Mouse (Mus musculus) T-helper 2 cell (primary cell): ENCODE results near the gene Mctp2.

Source experiments
- in situ Hi-C: fragments of 300-600 bp; cut with MboI, MseI; formaldehyde crosslinking; loops from one replicate; pipeline ENCODE4 v1.15.1; 2025; ENCODE audit warnings: high pct_unique_total_duplicates

Mctp2 gene

GRCm38 (mm10) chr7:72306382-72306841 lies at the start of gene Mctp2:
TSS of gene Mctp2 (minus strand) at chr7:72306608.
- in situ Hi-C loops: loop anchor here (10.0 kb wide), 1 partner anchor 48 kb away; no protein-coding TSS in a partner anchor

GRCm38 (mm10) chr7:72345901-72346300 lies 39.5 kb upstream of the Mctp2 start:
- in situ Hi-C loops: loop anchor here (10.0 kb wide), 1 partner anchor 81 kb away; no protein-coding TSS in a partner anchor

GRCm38 (mm10) chr7:72343751-72344150 lies 37.3 kb upstream of the Mctp2 start:
- in situ Hi-C loops: loop anchor here (10.0 kb wide), 1 partner anchor 79 kb away; no protein-coding TSS in a partner anchor

- in situ Hi-C loops: loop anchor here (10.0 kb wide), 1 partner anchor 78 kb away; no protein-coding TSS in a partner anchor
Observed at GRCm38 (mm10) chr7:72342822-72343221, 36.4 kb upstream of the Mctp2 start.

- in situ Hi-C loops: no loop called here
Observed at GRCm38 (mm10) chr7:72325961-72326360, 19.6 kb upstream of the Mctp2 start.

GRCm38 (mm10) chr7:72320906-72321305 lies 14.5 kb upstream of the Mctp2 start:
- in situ Hi-C loops: no loop called here

DNA sequence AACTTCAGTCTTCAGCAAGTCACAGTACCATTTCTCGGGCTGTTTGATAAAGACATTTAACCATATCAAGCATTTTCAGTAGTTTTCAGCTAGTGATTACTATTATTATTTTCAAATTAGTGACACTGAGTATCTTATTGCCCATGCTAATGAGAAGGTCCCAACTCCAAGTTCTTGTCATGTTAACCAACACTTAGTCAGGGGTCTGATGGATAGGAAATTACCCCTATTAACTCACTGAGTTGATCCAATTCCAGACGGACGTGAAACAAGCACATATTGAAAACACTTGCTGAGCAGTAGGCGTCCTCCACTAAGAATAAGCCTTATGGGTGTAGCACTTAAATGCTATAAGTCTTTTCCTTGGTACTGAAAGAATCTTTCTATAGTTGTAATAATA lies 14.0 kb upstream of the Mctp2 start:
- in situ Hi-C loops: no loop called here

DNA sequence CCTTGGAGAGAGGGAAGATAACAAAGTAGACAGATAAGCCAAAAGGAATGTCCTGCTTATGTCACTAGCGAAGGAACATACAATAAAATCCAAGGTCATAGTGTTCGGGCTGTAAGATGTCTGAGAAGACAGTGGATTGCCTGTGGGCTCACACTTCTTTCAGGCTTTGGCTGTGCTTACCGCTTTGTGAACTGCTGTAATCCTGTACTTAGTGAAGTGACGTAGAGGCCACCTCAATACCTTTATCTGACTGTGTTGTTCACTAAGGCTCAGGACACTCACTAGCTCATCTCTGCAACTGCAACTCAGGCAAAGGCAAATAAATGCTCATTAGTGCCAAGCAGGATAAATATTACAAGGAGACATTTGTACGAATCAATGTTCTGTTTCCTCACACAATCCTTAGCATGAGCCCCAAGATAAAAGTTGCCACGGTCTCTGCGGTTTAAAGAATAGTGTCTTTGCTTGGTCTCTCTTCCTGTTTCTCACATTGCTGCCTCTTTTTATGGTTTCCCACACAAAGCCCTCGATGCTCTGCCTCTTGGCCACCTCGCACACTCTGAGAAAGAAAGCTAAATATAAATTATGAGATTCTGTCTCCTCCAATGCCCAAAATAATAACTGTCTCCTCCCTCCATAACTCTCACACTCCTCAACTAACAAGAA lies 8.1 kb upstream of the Mctp2 start:
- in situ Hi-C loops: no loop called here

DNA sequence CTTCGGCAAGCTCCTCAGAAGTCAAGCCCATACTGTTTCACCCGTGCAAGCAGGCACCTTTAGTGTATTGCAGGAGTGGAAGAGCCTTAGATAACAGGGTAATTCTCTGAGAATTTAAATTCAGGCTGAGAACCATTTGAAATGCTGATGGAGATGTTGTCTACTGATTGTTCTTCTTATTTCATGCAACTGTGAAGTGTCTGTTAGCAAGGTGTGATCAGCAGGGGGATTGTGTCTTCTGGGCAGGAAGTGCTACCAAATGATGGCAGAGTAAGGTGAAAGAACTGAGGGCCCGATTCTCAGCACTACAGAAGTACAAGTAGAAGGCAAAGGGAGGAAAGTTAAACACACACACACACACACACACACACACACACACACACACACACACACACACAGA lies 7.5 kb upstream of the Mctp2 start:
- in situ Hi-C loops: no loop called here

GRCm38 (mm10) chr7:72311582-72311981 lies 5.2 kb upstream of the Mctp2 start:
- in situ Hi-C loops: no loop called here

GRCm38 (mm10) chr7:72308078-72308477 lies 1.7 kb upstream of the Mctp2 start:
- in situ Hi-C loops: loop anchor here (10.0 kb wide), 1 partner anchor 47 kb away; no protein-coding TSS in a partner anchor

- in situ Hi-C loops: loop anchor here (10.0 kb wide), 1 partner anchor 48 kb away; no protein-coding TSS in a partner anchor
Observed at GRCm38 (mm10) chr7:72306847-72307246, 439 bp upstream of the Mctp2 start.

DNA sequence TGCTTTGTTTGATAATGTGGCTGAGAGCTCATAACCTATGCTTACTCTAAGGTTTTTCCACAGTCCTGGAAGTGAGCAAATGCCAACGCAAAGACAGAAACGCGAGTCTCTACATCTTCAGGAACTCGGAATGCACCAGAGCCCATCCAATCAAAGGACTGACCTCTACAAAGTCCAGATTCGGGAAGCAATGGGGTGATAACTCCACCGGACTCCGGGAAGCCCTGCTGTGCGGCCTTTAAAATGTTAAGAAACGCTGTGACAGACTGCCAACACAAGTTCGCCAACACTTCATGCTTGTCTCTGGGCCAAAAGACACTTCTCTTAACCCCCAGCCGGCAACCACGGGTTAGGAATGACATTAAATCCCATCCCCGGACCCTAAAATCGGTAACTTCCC lies 437 bp downstream of the Mctp2 start:
- in situ Hi-C loops: loop anchor here (10.0 kb wide), 1 partner anchor 49 kb away; no protein-coding TSS in a partner anchor

DNA sequence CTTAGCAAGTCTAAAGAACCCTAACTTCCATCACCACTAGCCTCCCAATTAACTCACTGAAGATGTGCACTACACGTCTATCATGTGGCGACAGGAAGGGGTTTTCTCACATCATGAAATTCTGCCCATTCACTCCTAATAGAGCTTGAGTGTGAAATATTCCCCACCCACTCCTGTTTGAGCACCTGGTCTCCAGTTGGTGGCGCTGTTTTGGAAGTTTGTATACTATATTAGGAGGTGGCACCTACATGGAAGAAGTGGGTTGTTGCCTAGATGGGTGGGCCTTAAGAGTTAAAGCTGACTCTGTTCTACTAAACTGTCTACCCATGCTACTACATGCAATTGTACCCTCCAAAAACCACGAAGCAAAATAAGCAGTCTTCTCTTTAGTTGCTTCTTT lies 4.7 kb downstream of the Mctp2 start:
- in situ Hi-C loops: loop anchor here (10.0 kb wide), 1 partner anchor 53 kb away; no protein-coding TSS in a partner anchor

GRCm38 (mm10) chr7:72299726-72300125 lies 6.7 kb downstream of the Mctp2 start:
- in situ Hi-C loops: loop anchor here (10.0 kb wide), 1 partner anchor 55 kb away; no protein-coding TSS in a partner anchor

GRCm38 (mm10) chr7:72297013-72297412 lies 9.4 kb downstream of the Mctp2 start:
- in situ Hi-C loops: no loop called here

DNA sequence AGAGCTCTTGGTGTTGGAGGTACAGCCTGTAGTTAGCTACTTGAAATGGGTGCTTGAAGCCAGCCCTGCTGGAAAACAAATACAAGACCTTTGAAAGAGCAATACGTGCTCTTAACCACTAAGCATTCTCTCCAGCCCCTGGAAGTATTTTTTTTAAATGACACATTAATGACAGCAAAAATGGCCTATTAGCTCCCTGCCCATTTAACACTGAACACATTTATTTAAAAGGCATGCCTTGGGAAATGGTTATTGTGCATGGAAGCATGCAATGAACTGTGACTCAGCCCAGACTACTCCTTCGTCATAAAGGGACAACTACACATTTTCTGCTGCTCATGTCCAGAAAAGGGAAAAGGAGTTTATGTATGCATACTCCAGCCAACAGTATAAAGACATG lies 10.2 kb downstream of the Mctp2 start:
- in situ Hi-C loops: no loop called here

DNA sequence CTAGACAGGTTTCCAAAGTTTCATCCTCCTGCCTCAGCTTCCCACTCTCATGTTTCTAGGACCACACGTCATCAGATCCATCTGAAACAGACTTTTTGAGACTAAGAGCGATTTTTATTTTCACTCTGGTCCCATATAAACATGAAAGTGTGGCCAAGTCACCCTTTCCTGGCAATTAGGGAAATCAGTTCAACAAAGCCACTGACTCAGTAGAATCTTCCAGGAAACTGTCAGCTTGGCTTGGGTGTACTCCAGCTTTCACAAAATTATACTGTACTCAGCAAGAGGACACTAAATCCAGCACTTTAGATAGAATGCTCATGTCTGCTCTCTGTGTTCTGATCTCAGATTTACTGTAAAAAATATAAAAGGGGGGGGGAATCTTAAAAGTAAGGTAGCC lies 11.5 kb downstream of the Mctp2 start:
- in situ Hi-C loops: no loop called here

DNA sequence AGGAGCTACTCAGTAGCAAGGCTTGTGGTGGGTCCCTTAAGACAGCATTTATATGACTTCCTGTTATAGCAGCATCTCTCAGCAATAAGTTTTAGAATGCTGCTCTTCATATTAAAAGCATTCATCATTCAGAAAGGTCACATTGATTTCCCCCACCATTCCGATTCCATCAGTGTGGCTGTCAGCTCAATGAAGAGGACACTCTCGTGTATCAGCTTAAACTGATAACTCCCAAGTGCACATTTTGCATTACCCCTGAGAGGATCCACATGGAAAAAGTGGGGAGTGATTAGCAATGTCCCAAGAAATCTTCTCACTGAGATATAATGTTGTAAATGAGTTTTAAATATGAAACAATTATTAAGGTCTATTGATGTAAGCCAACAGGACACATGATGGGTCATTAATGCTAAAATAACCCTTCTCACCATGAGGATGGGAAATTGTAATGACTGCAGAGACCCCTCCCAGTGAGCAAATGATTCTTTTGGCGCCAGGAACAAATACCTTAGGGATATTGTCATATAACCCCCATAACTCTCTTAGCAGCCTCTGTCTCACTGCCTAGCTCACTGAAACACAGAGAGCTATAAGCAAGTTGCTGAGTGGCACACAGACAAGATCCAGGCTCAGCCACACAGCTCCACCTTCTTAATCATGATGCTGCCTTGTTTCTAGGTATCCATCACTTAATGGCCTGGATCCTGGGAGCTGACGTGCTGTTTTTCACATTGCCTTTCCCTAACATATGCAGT lies 12.4 kb downstream of the Mctp2 start:
- in situ Hi-C loops: no loop called here

DNA sequence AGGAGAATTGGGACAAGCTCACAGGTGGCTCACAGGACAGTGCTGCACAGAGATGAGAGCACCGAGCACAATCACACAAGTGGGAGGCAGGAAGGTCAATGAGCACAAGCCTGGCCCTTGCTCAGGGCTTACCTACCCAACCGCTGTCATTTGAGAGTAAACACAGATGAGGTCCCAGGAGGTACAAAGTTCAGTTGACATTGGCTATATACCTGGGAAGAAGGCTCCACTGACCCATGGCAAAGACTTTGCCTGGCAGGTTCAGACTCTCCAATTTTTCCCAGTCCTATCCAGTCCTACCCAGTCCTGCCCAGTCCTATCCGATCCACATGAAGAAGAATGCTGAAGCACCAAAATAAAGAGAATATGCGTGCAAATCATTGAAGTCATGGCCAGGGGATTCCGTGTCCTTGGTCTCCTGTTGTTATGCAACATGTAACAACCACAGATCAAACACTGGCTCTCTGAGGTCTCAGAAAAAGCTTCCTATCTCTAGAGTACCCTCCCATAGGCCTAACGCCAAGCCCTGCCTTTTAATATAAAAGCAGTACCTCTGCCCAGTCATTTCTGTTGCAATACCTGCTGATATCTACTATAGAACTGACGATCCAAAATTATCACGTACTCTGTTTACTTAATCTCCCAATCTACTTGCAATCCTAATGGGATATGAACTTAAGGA lies 14.0 kb downstream of the Mctp2 start:
- in situ Hi-C loops: no loop called here

DNA sequence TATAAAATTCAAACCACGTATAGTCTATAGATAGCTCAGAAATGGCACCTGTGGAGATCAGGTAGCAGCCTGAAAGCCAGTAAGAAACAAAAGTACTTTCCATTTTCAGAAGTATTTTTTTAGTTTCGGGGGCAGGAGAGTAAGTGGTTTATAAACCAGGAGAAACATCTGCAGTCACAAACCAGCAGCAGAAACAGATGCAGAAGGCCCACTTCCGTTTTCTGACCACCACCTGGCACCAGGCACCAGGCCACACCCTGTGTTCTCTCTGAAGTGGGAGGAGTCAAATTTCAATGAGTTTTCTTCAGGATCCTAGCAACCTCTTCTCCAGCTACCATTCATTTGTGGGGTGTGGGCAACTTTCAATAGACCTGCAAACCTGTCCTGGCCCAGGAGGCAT lies 25.7 kb downstream of the Mctp2 start:
- in situ Hi-C loops: no loop called here

GRCm38 (mm10) chr7:72278412-72278811 lies 28.0 kb downstream of the Mctp2 start:
- in situ Hi-C loops: no loop called here
